Mouse (Mus musculus) pancreas, adult 10 weeks (tissue): Measurements from ENCODE around the gene Tuba1c. TPM values are rescaled to one million over a fixed set of nuclear protein-coding genes. Genes with fewer than 3 reads are reported as not detected.

Experiments used
- polyA plus RNA-seq: library from polyadenylated mRNA; stranded (reverse); fragments of 350-450 nt; fragmentation: Illumina TruSeq; extraction: RNeasy Lipid Tissue Mini Kit (QIAGEN cat#74804); gene quantifications from one replicate; pipeline ENCODE4 v1.2.3, GENCODE M21; 2015; ENCODE audit warnings: low read depth, low replicate concordance; ENCODE audit not compliant: insufficient read depth

Tuba1c gene
- 14.2 TPM for polyA plus RNA-seq

DNA sequence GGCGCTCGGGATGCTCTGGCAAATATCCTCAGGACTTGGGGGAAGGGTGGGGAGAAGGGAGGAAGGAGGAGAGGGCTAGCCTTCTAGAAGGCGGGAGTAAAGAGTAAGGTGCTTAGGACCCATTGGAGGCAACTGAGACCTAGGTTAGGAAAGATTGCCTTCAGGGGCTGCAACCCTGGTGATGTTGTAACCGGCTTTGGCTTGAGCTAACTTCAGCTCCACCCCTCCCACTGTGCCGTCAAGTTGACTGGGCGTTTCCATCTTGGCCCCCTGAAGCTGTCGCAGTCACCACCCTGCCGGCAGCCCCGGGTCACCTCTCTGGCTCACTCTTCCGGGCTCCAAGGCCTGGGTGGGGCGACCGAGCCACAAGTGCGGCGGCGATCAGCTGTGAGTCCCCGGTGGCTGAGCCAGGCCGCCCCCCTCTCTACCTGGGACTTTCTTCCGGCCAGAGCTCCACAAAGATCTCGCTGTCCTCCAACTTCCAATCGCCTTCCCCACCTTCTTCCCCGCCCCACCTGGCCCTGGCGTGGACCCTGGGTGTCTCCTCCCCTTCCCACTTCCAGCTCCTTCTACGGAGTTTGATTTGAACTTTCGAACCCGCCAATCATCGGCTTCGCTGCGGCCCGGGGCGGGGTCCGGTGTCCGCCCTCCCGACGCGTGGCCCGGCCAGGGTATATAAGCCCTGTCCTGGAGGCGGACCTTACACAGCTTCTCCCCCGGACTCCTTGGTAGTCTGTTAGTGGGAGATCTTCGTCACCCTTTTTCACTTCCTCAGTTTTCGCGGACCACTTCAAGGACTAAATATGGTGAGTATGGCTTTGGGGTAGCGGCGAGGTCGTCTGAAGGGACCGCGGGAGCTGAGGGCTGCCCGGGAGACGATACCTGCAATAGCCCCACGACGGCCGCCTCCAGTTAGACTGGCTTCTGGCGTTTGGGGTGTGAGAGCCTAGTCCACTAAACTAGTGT, at the start of gene Tuba1c:
Gene Tuba1c (plus strand): TSS at position 273 of the 966 bp plus-strand sequence.

DNA sequence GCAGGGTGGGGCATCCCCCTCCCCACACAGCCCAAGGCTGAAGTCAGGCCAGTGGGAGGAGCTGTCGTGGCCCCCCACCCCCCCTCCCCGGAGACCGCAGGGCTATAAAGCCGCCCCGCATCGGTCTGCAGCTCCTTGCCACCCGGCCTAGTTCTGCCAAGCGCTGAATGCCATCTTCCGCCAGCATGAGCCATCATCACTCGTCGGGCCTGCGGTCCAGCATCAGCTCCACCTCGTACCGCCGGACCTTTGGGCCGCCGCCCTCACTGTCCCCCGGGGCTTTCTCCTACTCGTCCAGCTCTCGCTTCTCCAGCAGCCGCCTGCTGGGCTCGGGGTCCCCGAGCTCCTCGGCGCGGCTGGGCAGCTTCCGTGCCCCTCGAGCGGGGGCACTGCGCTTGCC, 25.3 kb downstream of the Tuba1c start, which contains the start of gene Prph:
Gene Prph (plus strand): TSS at position 135 of the 400 bp plus-strand sequence.

DNA sequence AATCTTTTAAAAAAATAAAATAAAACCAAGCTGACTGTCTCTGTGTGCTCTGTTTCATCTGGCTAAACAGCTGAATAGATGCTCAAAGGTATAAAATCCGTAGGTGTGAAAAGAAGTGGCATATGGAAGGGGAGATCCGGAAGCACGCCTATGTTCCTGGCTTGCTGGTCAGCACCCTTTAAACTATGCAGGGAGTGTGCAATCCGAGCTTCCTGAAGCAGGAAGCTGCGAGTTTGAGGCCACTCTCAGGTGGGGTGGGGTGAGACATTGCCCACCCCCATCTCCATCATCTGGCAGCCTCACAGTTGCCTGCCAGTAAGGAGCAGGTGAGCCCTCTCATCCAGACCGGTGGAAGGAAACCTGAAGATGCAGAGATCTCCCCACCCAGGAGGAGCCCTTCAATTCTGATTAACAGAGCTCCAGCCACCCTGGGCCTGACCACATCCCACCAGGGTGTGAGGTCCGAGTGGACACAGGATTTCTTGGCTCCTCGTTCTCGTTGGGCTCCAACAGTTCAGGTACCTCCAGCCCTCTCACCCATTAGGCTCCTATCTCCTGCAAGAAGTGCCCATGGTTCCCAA, 44.4 kb downstream of the Tuba1c start, which contains the start of gene Troap:
Gene Troap (plus strand): TSS at position 557 of the 581 bp plus-strand sequence.

DNA sequence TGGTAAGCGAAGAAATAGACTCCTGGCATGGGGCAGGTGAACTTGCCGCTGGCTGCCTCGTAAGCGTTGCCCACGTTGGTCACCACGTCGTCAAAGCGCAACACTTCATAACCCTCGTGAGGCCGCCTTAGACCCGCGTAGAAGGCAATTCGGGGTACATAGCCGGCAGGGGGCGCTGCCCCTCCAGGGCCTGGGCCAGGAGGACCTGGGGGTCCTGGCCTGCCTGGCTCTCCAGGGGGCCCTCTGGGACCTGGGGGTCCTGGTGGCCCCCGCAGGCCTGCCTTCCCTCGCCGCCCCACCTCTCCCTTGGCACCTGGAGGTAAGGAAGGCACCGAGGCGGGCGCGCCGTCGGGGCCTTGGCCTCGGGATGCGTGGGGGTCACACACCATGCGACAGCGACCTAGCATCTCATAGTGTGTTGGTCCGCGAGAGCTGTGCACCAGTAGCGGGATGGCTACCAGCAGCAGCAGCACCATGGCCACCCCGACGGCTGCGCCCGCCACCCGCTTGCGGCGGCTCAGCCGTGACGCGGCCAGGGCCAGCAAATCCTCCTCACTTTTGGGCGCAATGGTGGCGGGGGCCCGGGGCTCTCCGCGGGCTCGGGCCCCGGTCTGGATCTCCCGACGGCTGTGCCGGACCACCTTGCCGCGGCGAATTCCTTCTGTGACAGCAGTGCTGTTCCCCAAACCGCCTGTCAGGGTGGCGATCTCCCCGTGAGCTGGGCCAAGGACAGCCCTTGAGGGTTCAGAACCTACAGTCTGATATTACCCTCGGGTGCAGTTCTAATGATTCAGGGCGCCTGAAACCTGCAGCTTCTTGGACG, 57.8 kb downstream of the Tuba1c start, which contains the start of gene C1ql4:
Gene C1ql4 (minus strand): TSS at position 565 of the 823 bp plus-strand sequence.

Other genes with a start within 250 kb of the Tuba1c start
- not detected for gene Wnt1, start 240.0 kb upstream of the Tuba1c start, polyA plus RNA-seq
- gene Ddn, start 220.4 kb upstream of the Tuba1c start, polyA plus RNA-seq: not detected
- gene Prkag1, start 198.4 kb upstream of the Tuba1c start, polyA plus RNA-seq: 11.2 TPM
- 12.0 TPM for gene Kmt2d, start 158.7 kb upstream of the Tuba1c start, polyA plus RNA-seq
- gene Rhebl1, start 135.4 kb upstream of the Tuba1c start, polyA plus RNA-seq: 0.92 TPM
- gene Dhh, start 131.4 kb upstream of the Tuba1c start, polyA plus RNA-seq: 0.87 TPM
- gene Lmbr1l, start 111.7 kb upstream of the Tuba1c start, polyA plus RNA-seq: 9.3 TPM
- gene Tuba1b, start 95.3 kb upstream of the Tuba1c start, polyA plus RNA-seq: 83.4 TPM
- not detected for gene Gm49450, start 76.3 kb upstream of the Tuba1c start, polyA plus RNA-seq
- gene Tuba1a, start 76.2 kb upstream of the Tuba1c start, polyA plus RNA-seq: 66.0 TPM
- gene Prph, start 25.3 kb downstream of the Tuba1c start, polyA plus RNA-seq: 3.3 TPM
- 0.35 TPM for gene Troap, start 44.7 kb downstream of the Tuba1c start, polyA plus RNA-seq
- not detected for gene C1ql4, start 57.9 kb downstream of the Tuba1c start, polyA plus RNA-seq
- gene Dnajc22, start 63.3 kb downstream of the Tuba1c start, polyA plus RNA-seq: 0.72 TPM
- gene Spats2, start 96.0 kb downstream of the Tuba1c start, polyA plus RNA-seq: 1.5 TPM
- gene Kcnh3, start 195.0 kb downstream of the Tuba1c start, polyA plus RNA-seq: 0.70 TPM
- 14.0 TPM for gene Mcrs1, start 222.1 kb downstream of the Tuba1c start, polyA plus RNA-seq